Mouse (Mus musculus) retina, postnatal 7 days (tissue): ENCODE data around the gene Adap1.

Source experiments
- DNase-seq: peaks from one replicate; pipeline ENCODE4 v3.0.0-alpha.2; 2012; ENCODE audit warnings: low read depth, low spot score

Adap1 gene

GRCm38 (mm10) chr5:139252081-139252909, 73.1 kb downstream of the Adap1 start, which contains the start of gene Get4:
Gene Get4, plus strand, starts transcription at chr5:139252324.
- DNase-seq = peak; percentile 99

- DNase-seq = no peak
These were observed 73.7 kb downstream of the Adap1 start for GRCm38 (mm10) chr5:139251736-139252080.

GRCm38 (mm10) chr5:139251279-139251678, 74.1 kb downstream of the Adap1 start:
- DNase-seq = no peak

GRCm38 (mm10) chr5:139248846-139249245, 76.6 kb downstream of the Adap1 start:
- no peak for DNase-seq

GRCm38 (mm10) chr5:139247767-139248166, 77.7 kb downstream of the Adap1 start:
- no peak for DNase-seq

GRCm38 (mm10) chr5:139243384-139243783, 82.0 kb downstream of the Adap1 start:
- DNase-seq = peak; percentile 84

- no peak for DNase-seq
These were observed 84.2 kb downstream of the Adap1 start for GRCm38 (mm10) chr5:139241022-139241761.

GRCm38 (mm10) chr5:139237436-139237835, 88.0 kb downstream of the Adap1 start:
- no peak for DNase-seq

GRCm38 (mm10) chr5:139234423-139234822, 91.0 kb downstream of the Adap1 start:
- DNase-seq = no peak

- no peak for DNase-seq
These were observed 93.3 kb downstream of the Adap1 start for GRCm38 (mm10) chr5:139232083-139232482.

GRCm38 (mm10) chr5:139229716-139230115, 95.7 kb downstream of the Adap1 start:
- DNase-seq = no peak

- DNase-seq = no peak
These were observed 97.1 kb downstream of the Adap1 start for GRCm38 (mm10) chr5:139228318-139228717.

- no peak for DNase-seq
These were observed 97.8 kb downstream of the Adap1 start for GRCm38 (mm10) chr5:139227645-139228044.

- no peak for DNase-seq
These were observed 98.2 kb downstream of the Adap1 start for GRCm38 (mm10) chr5:139227236-139227635.

GRCm38 (mm10) chr5:139223331-139223730, 102.1 kb downstream of the Adap1 start:
- no peak for DNase-seq
